Comparison of ENCODE assay signal across 30 mouse cellular contexts in genomic region chr2:11718573-11718972, GRCm38 (mm10).
"Had no signal": no experiment of that assay in that cellular context is flagged by ENCODE, and none has a peak within 500 bp of the region (broad histone marks: within the 10 kb centered on the region; RNA-seq: fewer than 3 reads in every experiment).

No protein-coding gene starts in this region.

- H3K4me1 ChIP-seq: limb, embryonic 10.5 days; limb, embryonic 12.5 days; limb, embryonic 13.5 days; limb, embryonic 15.5 days; lung, embryonic 15.5 days; midbrain, embryonic 10.5 days; midbrain, embryonic 12.5 days; midbrain, embryonic 13.5 days; midbrain, embryonic 15.5 days; neural tube, embryonic 12.5 days; neural tube, embryonic 13.5 days had no signal

- H3K4me3 ChIP-seq: left cerebral cortex, adult 2 months; limb, embryonic 10.5 days; limb, embryonic 12.5 days; limb, embryonic 13.5 days; limb, embryonic 15.5 days; liver, embryonic 13.5 days; lung, embryonic 15.5 days; megakaryocyte, embryonic 14.5 days; midbrain, embryonic 10.5 days; midbrain, embryonic 12.5 days; midbrain, embryonic 13.5 days; midbrain, embryonic 15.5 days; myocyte; neural tube, embryonic 12.5 days; neural tube, embryonic 13.5 days had no signal

- H3K27ac ChIP-seq: left cerebral cortex, adult 2 months; limb, embryonic 10.5 days; limb, embryonic 12.5 days; limb, embryonic 13.5 days; limb, embryonic 15.5 days; liver, embryonic 13.5 days; liver, embryonic 14.5 days; lung, embryonic 15.5 days; macrophage; midbrain, embryonic 10.5 days; midbrain, embryonic 12.5 days; midbrain, embryonic 13.5 days; midbrain, embryonic 15.5 days; neural tube, embryonic 12.5 days; neural tube, embryonic 13.5 days had no signal

- H3K9me3 ChIP-seq: limb, embryonic 10.5 days; limb, embryonic 12.5 days; limb, embryonic 13.5 days; limb, embryonic 15.5 days; liver, embryonic 13.5 days; lung, embryonic 15.5 days; megakaryocyte, embryonic 14.5 days; midbrain, embryonic 10.5 days; midbrain, embryonic 12.5 days; midbrain, embryonic 13.5 days; midbrain, embryonic 15.5 days; neural tube, embryonic 12.5 days; neural tube, embryonic 13.5 days had no signal

- H3K36me3 ChIP-seq: limb, embryonic 10.5 days; limb, embryonic 12.5 days; limb, embryonic 13.5 days; limb, embryonic 15.5 days; liver, embryonic 13.5 days; lung, embryonic 15.5 days; midbrain, embryonic 10.5 days; midbrain, embryonic 12.5 days; midbrain, embryonic 13.5 days; midbrain, embryonic 15.5 days; neural tube, embryonic 12.5 days; neural tube, embryonic 13.5 days had no signal

- ATAC-seq: lung, postnatal 0 days; midbrain, embryonic 13.5 days; midbrain, embryonic 15.5 days; midbrain, embryonic 16.5 days had no signal

- DNase-seq: layer of hippocampus, postnatal 36 days; left cerebral cortex, postnatal 4 days; liver, embryonic 13.5 days; lung, adult 18-20 months; lung, adult 2 months; lung, embryonic 14.5 days; lung, postnatal 10 days; lung, postnatal 14 days; lung, postnatal 36 days; lung, postnatal 4 days; midbrain, embryonic 14.5 days had no signal

- H3K27me3 ChIP-seq: limb, embryonic 12.5 days; limb, embryonic 13.5 days; limb, embryonic 15.5 days; liver, embryonic 13.5 days; lung, embryonic 15.5 days; megakaryocyte, embryonic 14.5 days; midbrain, embryonic 12.5 days; midbrain, embryonic 13.5 days; midbrain, embryonic 15.5 days; neural tube, embryonic 12.5 days; neural tube, embryonic 13.5 days had no signal

- H3K9ac ChIP-seq: limb, embryonic 12.5 days; limb, embryonic 13.5 days; limb, embryonic 15.5 days; liver, embryonic 13.5 days; liver, embryonic 14.5 days; lung, embryonic 14.5 days; lung, embryonic 15.5 days; midbrain, embryonic 12.5 days; midbrain, embryonic 13.5 days; midbrain, embryonic 15.5 days; neural tube, embryonic 12.5 days; neural tube, embryonic 13.5 days had no signal

- H3K4me2 ChIP-seq: limb, embryonic 12.5 days; limb, embryonic 13.5 days; limb, embryonic 15.5 days; liver, embryonic 13.5 days; lung, embryonic 14.5 days; lung, embryonic 15.5 days; midbrain, embryonic 11.5 days; midbrain, embryonic 12.5 days; midbrain, embryonic 13.5 days; midbrain, embryonic 15.5 days; neural tube, embryonic 12.5 days; neural tube, embryonic 13.5 days had no signal
